Mouse (Mus musculus) brain, embryonic 14.5 days (tissue): Measurements from ENCODE around the gene Baz2a.

Experiments used
- CTCF ChIP-seq: fragments of 200-500 bp; IDR thresholded peaks from 2 replicates; pipeline ENCODE4 v1.5.1; 2012; ENCODE audit warnings: inconsistent platforms, mild to moderate bottlenecking, moderate library complexity, borderline replicate concordance; ENCODE audit not compliant: insufficient read depth, insufficient read length; ENCODE audit errors: extremely low read depth
- POLR2A ChIP-seq: fragments of 200-500 bp; IDR thresholded peaks from 2 replicates; pipeline ENCODE4 v1.6.1; 2012; ENCODE audit warnings: mild to moderate bottlenecking, inconsistent platforms, borderline replicate concordance; ENCODE audit not compliant: poor library complexity, insufficient read depth, insufficient read length, severe bottlenecking; ENCODE audit errors: extremely low read depth

- TF ChIP-seq CTCF (no peak), POLR2A (no peak)
These were observed 40.4 kb downstream of the Baz2a start for GRCm38 (mm10) chr10:128131812-128132211.
